Mouse (Mus musculus): ENCODE results near the gene Smim9. TPM values are rescaled to one million over a fixed set of nuclear protein-coding genes. Genes with fewer than 3 reads are reported as not detected.
"Not testable (repeated sequence)": the region's sequence is repeated elsewhere in the genome, so short reads cannot be mapped to it uniquely, and the experiment has no call there.

The Smim9 gene
- polyA plus RNA-seq (2016; fragmentation: Nextera tagmentation; extraction: Ambion mirVana) = not detected in 2 replicates

DNA sequence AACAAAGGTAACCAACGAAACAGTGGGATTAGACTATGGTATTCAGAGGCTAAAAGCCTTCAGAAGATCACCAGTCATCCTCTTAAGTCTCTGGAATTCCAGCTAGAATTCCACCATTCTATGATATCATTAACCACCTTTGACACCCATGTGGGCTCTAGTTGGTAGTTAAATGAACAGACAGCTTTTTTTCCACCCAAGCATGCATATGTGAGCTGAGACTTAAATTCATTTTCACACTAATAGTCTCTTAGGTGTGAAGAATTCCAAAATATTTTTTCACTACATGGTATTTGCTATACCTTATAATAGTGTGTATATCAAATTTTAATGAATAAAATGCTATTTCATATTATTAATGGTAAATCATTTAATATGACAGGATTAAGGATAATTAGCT is at the start of gene Smim9:
Gene Smim9 (minus strand): TSS at position 101 of the 400 bp plus-strand sequence.
- Histone ChIP-seq H3K27ac (no peak within 1 kb of the TSS), H3K9me3 (replicated peaks) (no peaks in the 10 kb centered on the region), H3K9ac (no peak within 1 kb of the TSS), H3K27me3 (replicated peaks) (no peaks in the 10 kb centered on the region), H3K4me2 (no peak within 1 kb of the TSS), H3K4me1 (no peaks in the 10 kb centered on the region), H3K4me3 (no peak within 1 kb of the TSS), H3K36me3 (no peaks in the 10 kb centered on the region)
- no peak for ATAC-seq
- WGBS (ENCODE audit: insufficient replicate concordance) = 33% methylated on average over 1 of the region's 1 CpGs

DNA sequence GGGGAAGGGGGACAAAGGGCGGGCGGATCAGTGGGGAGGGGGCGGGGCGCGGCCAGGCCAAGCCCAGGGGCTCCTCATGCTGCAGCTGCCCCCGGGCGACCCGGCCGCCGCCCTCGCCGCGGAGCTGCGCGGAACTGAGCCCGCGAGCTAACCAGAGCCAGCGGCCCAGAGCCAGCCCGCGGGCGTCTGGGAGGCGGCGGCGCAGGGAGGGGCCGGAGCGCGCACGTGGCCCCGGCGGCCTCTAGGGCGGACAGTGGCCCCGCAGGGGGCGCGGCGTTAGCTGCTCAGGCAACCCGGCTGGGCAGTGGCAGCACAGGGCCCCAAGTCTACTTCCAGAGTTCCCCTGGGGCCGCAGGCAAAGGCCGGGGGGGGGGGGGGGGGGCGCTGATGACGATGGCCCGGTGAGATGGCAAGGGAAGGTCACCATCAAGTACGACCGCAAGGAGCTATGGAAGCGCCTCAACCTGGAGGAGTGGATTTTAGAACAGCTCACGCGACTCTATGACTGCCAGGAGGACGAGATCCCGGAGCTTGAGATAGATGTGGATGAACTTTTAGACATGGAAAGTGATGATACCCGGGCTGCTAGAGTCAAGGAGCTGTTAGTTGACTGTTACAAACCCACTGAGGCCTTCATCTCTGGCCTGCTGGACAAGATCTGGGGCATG is 7.9 kb downstream of the Smim9 start:
- no peaks in the 10 kb centered on the region for H3K9me3 ChIP-seq (replicated peaks)
- no peaks in the 10 kb centered on the region for H3K36me3 ChIP-seq
- H3K9ac ChIP-seq = peak overlapping the region; percentile 63
- peak overlapping the region; percentile 47 for H3K4me3 ChIP-seq
- peak overlapping the region; percentile 71 for H3K4me2 ChIP-seq
- 15% methylated on average over 26 of the region's 49 CpGs for WGBS (ENCODE audit: insufficient replicate concordance)
- no peaks in the 10 kb centered on the region for H3K27me3 ChIP-seq (replicated peaks)
- ATAC-seq = peak; percentile 97
- no peak overlapping the region for H3K27ac ChIP-seq
- H3K4me1 ChIP-seq = no peaks in the 10 kb centered on the region; the same call in 1 of the 2 replicates

DNA sequence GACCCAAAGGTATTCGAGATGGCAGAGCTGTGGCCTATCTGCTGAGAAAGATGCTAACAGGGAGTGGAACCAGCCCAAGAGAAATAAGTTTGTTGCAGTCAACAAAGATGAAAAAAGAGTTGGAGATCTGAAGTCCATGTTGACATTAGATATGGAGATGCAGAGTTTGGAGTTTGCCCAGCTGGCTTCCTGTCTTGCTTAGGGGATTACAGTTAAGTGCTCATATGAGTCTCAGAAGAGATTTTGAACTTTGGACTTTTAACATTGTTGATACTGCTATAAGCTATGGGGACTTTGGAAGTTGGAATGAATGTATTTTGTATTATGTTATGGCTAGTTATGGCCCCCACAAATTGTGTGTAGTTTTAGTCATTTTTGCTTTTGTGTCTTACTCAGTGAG is 11.3 kb downstream of the Smim9 start:
- 36% methylated on average over 1 of the region's 1 CpGs for WGBS (ENCODE audit: insufficient replicate concordance)
- ATAC-seq = no peak
- no peak overlapping the region for H3K9ac ChIP-seq

DNA sequence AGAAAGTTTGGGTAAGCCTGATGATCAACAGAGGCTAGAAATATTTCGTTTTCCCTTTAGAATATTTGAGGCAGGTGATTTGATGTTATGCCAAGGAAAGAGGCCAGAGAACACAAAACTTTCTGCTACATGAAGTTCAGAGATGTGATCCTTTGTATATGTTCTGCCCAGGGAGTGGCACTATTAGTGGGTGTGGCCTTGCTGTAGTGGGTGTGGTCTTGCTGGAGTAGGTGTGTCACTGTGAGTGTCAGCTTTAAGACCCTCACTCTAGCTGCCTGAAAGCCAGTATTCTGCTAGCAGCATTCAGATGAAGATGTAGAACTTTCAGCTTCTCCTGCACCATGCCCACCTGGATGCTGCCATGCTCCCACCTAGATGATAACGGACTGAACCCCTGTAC is 13.3 kb downstream of the Smim9 start:
- Histone ChIP-seq H3K9me3 (replicated peaks) (no peaks in the 10 kb centered on the region), H3K4me1 (peaks cover 7% of the 10 kb centered on the region; the same call in 1 of the 2 replicates), H3K9ac (no peak overlapping the region), H3K36me3 (no peaks in the 10 kb centered on the region), H3K27ac (no peak overlapping the region), H3K4me3 (no peak overlapping the region), H3K27me3 (replicated peaks) (no peaks in the 10 kb centered on the region), H3K4me2 (no peak overlapping the region)
- ATAC-seq = no peak
- WGBS (ENCODE audit: insufficient replicate concordance) = 58% methylated on average over 2 of the region's 2 CpGs

More for the DNA sequence above, 11.3 kb downstream of the Smim9 start:
- Histone ChIP-seq H3K4me3 (no peak overlapping the region), H3K9me3 (replicated peaks) (no peaks in the 10 kb centered on the region), H3K36me3 (no peaks in the 10 kb centered on the region), H3K27ac (no peak overlapping the region), H3K27me3 (replicated peaks) (no peaks in the 10 kb centered on the region), H3K4me2 (no peak overlapping the region), H3K4me1 (peaks cover 7% of the 10 kb centered on the region; the same call in 1 of the 2 replicates)

DNA sequence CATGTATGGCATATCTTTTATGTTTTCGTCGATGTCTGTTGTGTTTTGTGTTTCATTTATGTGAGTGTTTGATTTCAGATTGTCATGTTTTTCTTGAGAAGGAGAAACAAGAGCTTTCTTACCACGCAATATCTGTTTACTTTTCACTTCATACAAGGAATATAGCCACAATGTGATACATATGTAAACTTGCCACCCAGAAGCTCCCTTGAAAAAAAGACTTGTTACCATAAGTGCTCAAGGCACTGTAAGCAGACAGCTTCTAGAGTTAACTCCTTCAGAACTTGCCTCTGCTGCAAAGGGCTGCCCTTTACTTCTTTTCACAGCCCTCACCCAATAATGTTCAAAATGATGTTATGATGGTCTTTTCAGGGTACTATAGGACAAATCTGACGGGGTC is 15.2 kb downstream of the Smim9 start:
- 0 out of 2 replicates have a peak, but pooled peaks cover 4% of the 10 kb centered on the region for H3K27me3 ChIP-seq (replicated peaks)
- no peak overlapping the region for H3K4me3 ChIP-seq
- no peak overlapping the region for H3K9ac ChIP-seq
- no peak overlapping the region for H3K4me2 ChIP-seq
- H3K4me1 ChIP-seq = peaks cover 7% of the 10 kb centered on the region; the same call in 1 of the 2 replicates
- WGBS (ENCODE audit: insufficient replicate concordance) = 74% methylated on average over 4 of the region's 4 CpGs
- ATAC-seq = no peak
- no peak overlapping the region for H3K27ac ChIP-seq
- H3K9me3 ChIP-seq (replicated peaks) = no peaks in the 10 kb centered on the region
- H3K36me3 ChIP-seq = no peaks in the 10 kb centered on the region

DNA sequence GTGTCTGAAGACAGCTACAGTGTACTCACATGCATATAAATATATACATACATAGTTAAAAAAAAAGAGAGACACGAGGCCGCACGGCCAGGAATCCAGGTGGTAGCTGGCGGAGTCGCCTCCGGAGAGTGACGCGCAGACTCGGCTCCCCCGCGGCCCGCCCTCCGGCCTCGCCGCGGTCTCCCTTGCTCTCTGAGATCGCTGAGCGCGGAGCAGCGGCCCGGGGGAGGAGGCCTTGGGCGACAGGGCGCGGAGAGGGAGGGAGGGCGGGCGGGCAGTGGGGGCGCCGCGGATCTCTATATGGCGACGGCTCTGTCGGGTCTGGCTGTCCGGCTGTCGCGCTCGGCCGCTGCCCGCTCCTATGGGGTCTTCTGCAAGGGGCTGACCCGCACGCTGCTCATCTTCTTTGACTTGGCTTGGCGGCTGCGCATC is 20.4 kb downstream of the Smim9 start:
- Histone ChIP-seq H3K9ac (peak overlapping the region; percentile 60), H3K4me2 (peak overlapping the region; percentile 67), H3K4me3 (peak overlapping the region; percentile 43)
- not testable (repeated sequence) for H3K36me3 ChIP-seq; H3K4me1 ChIP-seq; H3K9me3 ChIP-seq (replicated peaks); H3K27ac ChIP-seq; H3K27me3 ChIP-seq (replicated peaks)
- 15% methylated on average over 36 of the region's 42 CpGs for WGBS (ENCODE audit: insufficient replicate concordance)
- ATAC-seq = peak; percentile 84

DNA sequence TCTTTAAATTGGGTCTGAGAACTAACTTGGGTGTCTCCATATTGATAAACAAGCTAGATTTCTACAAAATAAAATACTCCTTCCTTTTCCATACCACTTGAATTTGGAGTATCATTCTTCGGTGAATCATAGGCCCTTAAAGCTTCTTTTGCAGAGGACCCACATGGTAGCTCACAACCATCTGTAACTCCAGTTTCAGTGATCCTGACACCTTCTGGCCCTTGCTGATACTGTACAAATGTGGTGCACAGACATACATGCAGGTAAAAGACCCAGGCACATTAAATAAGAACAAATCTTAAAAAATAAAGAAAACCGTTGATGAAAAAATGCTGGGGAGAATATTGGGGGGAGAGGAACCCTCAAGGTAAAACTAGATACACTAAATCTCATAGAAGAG is 25.4 kb downstream of the Smim9 start:
- peak; percentile 77 for ATAC-seq
- no peak overlapping the region for H3K4me3 ChIP-seq
- no peak overlapping the region for H3K9ac ChIP-seq
- no peaks in the 10 kb centered on the region for H3K36me3 ChIP-seq
- no peaks in the 10 kb centered on the region for H3K9me3 ChIP-seq (replicated peaks)
- no peaks in the 10 kb centered on the region for H3K27me3 ChIP-seq (replicated peaks)
- H3K4me2 ChIP-seq = no peak overlapping the region
- 84% methylated on average over 2 of the region's 2 CpGs for WGBS (ENCODE audit: insufficient replicate concordance)
- H3K27ac ChIP-seq = peak overlapping the region; percentile 67
- peaks cover 14% of the 10 kb centered on the region for H3K4me1 ChIP-seq

DNA sequence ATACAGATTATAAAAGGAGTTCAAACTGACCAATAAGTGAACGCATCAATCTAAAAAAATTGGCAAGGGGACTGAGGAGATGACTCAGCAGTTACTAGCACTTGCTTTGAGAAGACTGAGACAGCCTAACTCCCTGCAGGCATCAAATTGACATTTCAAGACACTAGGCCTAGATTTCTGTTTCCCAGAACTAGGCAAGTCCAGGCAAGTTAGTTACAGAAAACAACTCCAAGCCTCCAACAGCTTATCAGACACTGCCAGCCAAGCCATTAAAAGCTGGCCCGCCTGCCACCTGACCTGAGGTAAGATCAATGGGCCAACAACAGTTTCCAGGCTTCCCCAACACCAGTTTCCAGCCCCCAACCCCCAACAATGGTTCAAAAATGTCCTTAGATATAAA is 25.8 kb downstream of the Smim9 start:
- Histone ChIP-seq H3K27me3 (replicated peaks) (no peaks in the 10 kb centered on the region), H3K9me3 (replicated peaks) (no peaks in the 10 kb centered on the region), H3K4me1 (peaks cover 14% of the 10 kb centered on the region), H3K27ac (peak overlapping the region; percentile 67), H3K4me3 (no peak overlapping the region), H3K4me2 (no peak overlapping the region), H3K36me3 (no peaks in the 10 kb centered on the region), H3K9ac (no peak overlapping the region)
- ATAC-seq = peak; percentile 92
- 46% methylated on average over 2 of the region's 2 CpGs for WGBS (ENCODE audit: insufficient replicate concordance)

DNA sequence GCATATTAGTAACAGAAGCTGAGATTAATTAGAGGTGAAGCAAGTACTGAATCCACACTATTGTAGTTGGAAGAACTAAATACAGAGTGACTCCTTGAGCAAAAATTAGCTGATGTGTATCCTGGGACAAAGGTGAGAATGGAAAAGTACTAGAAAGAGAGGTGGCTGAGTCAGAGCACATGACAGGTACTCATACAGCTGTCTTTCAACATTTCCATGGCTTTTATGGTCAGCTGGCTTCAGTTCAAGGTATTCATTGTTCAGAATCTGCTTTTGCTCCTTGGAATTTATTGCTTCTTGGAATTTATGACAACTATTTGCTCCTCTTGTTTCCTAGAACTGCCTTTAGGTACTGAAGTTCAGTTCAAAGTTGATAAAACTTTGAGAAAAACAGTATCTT is 26.6 kb downstream of the Smim9 start:
- no peaks in the 10 kb centered on the region for H3K27me3 ChIP-seq (replicated peaks)
- peaks cover 14% of the 10 kb centered on the region for H3K4me1 ChIP-seq
- ATAC-seq = no peak
- no peak overlapping the region for H3K4me2 ChIP-seq
- H3K36me3 ChIP-seq = no peaks in the 10 kb centered on the region
- H3K4me3 ChIP-seq = no peak overlapping the region
- H3K9me3 ChIP-seq (replicated peaks) = no peaks in the 10 kb centered on the region
- no peak overlapping the region for H3K9ac ChIP-seq
- H3K27ac ChIP-seq = peak overlapping the region; percentile 67

DNA sequence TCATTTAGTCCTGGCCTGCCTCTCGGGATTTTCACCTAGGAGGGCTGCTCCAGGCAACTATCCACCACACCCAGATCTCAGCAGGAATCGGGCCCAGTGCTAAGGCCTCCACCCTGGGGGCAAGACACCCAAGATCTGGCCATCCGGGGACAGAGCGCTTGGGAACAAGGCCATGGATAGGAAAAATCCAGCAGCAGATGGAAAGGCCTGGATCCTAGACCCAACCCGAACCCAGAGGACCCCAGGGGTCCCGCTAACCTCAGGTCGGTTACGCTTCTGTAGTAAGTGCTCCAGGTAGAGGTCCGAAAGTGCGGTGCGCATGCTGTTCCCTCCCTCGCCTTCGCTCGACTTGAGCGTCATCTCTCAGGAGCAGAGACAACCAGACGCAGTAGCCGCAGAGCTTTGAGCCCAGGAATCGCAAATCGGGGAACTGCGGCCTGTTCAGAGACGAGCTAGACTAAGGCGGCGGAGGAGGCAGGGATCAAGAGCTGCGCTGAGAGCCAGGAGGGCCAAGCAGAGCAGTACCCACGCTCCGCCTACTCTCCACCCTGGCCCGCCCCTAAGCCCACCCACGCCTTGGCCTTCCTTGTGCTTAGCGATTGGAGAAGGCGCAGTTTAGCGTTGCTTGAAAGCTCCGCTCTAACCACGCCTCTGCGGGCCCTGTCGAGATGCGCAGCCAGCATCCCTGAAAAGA is 33.0 kb downstream of the Smim9 start, which contains the start of gene Mpp1:
Gene Mpp1 (minus strand): TSS at position 550 of the 694 bp plus-strand sequence.
- H3K4me1 ChIP-seq = peaks cover 23% of the 10 kb centered on the region
- 8% methylated on average over 36 of the region's 36 CpGs for WGBS (ENCODE audit: insufficient replicate concordance)
- no peaks in the 10 kb centered on the region for H3K9me3 ChIP-seq (replicated peaks)
- no peaks in the 10 kb centered on the region for H3K27me3 ChIP-seq (replicated peaks)
- peak within 1 kb of the TSS; percentile 91 for H3K27ac ChIP-seq
- H3K4me2 ChIP-seq = peak within 1 kb of the TSS; percentile 67
- ATAC-seq = peak; percentile 99
- H3K4me3 ChIP-seq = peak within 1 kb of the TSS; percentile 68
- peak within 1 kb of the TSS; percentile 79 for H3K9ac ChIP-seq
- peaks cover 9% of the 10 kb centered on the region for H3K36me3 ChIP-seq

DNA sequence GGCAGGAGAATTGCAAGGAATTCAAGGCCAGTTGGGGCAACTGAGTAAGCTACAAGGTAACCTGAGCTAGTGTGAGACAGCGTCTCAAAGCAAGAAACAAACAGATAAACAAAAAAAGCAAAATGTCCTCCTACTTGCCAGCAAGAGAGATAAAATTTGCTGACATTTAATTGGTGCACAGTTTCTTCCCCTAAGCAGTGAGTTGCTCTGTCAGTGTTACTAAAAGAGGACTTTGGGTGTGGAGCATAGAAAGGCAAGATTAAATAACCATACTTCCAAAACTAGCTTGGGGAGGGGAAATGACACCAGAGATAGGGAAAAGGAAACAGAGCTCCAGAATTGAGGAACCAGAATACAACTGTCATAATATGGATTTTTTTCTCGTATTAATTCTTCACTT is 34.1 kb downstream of the Smim9 start:
- peak overlapping the region; percentile 79 for H3K9ac ChIP-seq
- H3K4me2 ChIP-seq = peak overlapping the region; percentile 67
- H3K27me3 ChIP-seq (replicated peaks) = no peaks in the 10 kb centered on the region
- WGBS (ENCODE audit: insufficient replicate concordance) = 20% methylated on average over 2 of the region's 2 CpGs
- peaks cover 20% of the 10 kb centered on the region for H3K36me3 ChIP-seq
- H3K9me3 ChIP-seq (replicated peaks) = no peaks in the 10 kb centered on the region
- ATAC-seq = peak; percentile 16; the same call in 1 of the 2 replicates
- peaks cover 23% of the 10 kb centered on the region for H3K4me1 ChIP-seq
- H3K27ac ChIP-seq = peak overlapping the region; percentile 91
- H3K4me3 ChIP-seq = peak overlapping the region; percentile 68

DNA sequence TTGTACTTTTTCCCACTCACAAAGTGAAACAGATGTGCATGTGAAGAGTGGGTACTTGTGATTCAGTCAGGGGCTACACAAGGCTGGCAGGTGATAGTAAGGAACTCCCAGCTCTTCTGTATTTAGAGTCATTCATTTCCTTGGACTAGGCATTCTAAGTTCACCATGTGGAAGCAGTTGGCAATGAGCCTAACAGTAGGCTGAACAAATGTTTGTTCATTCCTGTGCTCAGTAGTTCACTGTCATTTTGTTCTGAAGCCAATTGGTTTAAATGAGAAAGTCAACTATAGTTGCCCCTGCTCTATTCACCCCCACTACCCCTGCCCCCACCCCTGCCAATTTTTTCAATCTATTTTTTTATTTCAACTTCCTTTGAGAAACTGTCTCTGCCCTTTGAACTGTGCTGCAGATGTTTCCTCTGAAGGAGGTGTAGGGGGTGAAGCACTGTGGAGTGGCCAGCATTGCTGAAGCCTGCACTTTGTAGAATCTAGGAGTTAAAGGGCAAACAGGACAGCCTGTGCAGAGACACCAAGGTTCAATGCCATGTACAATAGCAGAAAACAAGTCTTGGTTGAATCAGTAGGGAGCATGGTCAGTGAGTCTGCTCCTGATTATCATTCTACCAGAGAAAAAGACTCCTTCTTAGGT is 35.1 kb downstream of the Smim9 start:
- H3K36me3 ChIP-seq = peaks cover 26% of the 10 kb centered on the region
- no peaks in the 10 kb centered on the region for H3K27me3 ChIP-seq (replicated peaks)
- H3K27ac ChIP-seq = peak overlapping the region; percentile 75
- H3K4me1 ChIP-seq = peaks cover 23% of the 10 kb centered on the region
- ATAC-seq = no peak
- H3K4me3 ChIP-seq = peak overlapping the region; percentile 34
- no peaks in the 10 kb centered on the region for H3K9me3 ChIP-seq (replicated peaks)
- H3K4me2 ChIP-seq = peak overlapping the region; percentile 67
- H3K9ac ChIP-seq = peak overlapping the region; percentile 55

All from liver, embryonic 12.5 days (tissue).